Mouse (Mus musculus): ENCODE results near the gene Olfr527. TPM values are rescaled to one million over a fixed set of nuclear protein-coding genes. Genes with fewer than 3 reads are reported as not detected.

Olfr527 gene
- polyA plus RNA-seq (2015; fragmentation: Nextera tagmentation; extraction: Ambion mirVana) = not detected in 2 replicates

DNA sequence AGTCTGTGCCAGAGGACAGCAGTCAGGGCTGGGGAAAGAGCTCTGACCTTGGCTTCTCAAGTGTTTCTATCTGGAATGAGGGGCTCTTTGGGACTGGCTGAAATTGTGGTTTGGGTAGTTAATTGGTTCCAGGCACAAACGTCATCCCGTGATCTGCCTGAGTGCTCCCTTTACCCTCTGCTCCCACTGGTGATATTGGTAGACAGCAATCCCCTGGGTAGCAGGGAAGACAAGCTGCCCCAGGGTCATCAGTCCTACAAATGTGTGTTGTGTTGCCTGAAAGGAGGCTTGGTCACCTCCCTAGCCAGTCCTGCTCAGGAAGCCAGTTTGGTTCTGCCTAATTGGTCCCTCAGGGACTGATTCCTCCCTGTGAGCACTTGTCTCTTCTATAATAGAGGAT lies at the start of gene Olfr527:
TSS of gene Olfr527 (plus strand) at position 301 of the 400 bp plus-strand sequence.
- H3K27ac ChIP-seq (ENCODE audit: low read length) = no peak within 1 kb of the TSS
- no peaks in the 10 kb centered on the region for H3K27me3 ChIP-seq (ENCODE audit: insufficient read depth, low read length)
- H3K9me3 ChIP-seq (ENCODE audit: low read length) = no peaks in the 10 kb centered on the region
- no peak within 1 kb of the TSS for H3K9ac ChIP-seq (replicated peaks; ENCODE audit: low read length)
- no peak within 1 kb of the TSS for H3K4me2 ChIP-seq (replicated peaks; ENCODE audit: low read depth, low read length)
- no peak for ATAC-seq (ENCODE audit: low FRiP score, low TSS enrichment)
- H3K4me1 ChIP-seq (ENCODE audit: insufficient read depth, low read length) = no peaks in the 10 kb centered on the region
- no peak within 1 kb of the TSS for H3K4me3 ChIP-seq (ENCODE audit: low read length)
- H3K36me3 ChIP-seq (ENCODE audit: insufficient read depth, low read length) = no peaks in the 10 kb centered on the region
- 55% methylated on average over 2 of the region's 2 CpGs for WGBS

- WGBS = 91% methylated on average over 9 of the region's 9 CpGs
- Histone ChIP-seq H3K27me3 (ENCODE audit: insufficient read depth, low read length) (no peaks in the 10 kb centered on the region), H3K4me1 (ENCODE audit: insufficient read depth, low read length) (no peaks in the 10 kb centered on the region), H3K36me3 (ENCODE audit: insufficient read depth, low read length) (no peaks in the 10 kb centered on the region), H3K4me3 (ENCODE audit: low read length) (no peak overlapping the region), H3K4me2 (replicated peaks; ENCODE audit: low read depth, low read length) (no peak overlapping the region), H3K9ac (replicated peaks; ENCODE audit: low read length) (no peak overlapping the region), H3K9me3 (ENCODE audit: low read length) (no peaks in the 10 kb centered on the region), H3K27ac (ENCODE audit: low read length) (no peak overlapping the region)
- no peak for ATAC-seq (ENCODE audit: low FRiP score, low TSS enrichment)
These were observed 38.1 kb upstream of the Olfr527 start for GRCm38 (mm10) chr7:140295746-140296145.

- no peak for ATAC-seq (ENCODE audit: low FRiP score, low TSS enrichment)
- H3K36me3 ChIP-seq (ENCODE audit: insufficient read depth, low read length) = no peaks in the 10 kb centered on the region
- no peak overlapping the region for H3K27ac ChIP-seq (ENCODE audit: low read length)
- WGBS = 82% methylated on average over 6 of the region's 6 CpGs
- H3K9me3 ChIP-seq (ENCODE audit: low read length) = no peaks in the 10 kb centered on the region
- no peaks in the 10 kb centered on the region for H3K4me1 ChIP-seq (ENCODE audit: insufficient read depth, low read length)
- no peak overlapping the region for H3K4me2 ChIP-seq (replicated peaks; ENCODE audit: low read depth, low read length)
- H3K27me3 ChIP-seq (ENCODE audit: insufficient read depth, low read length) = no peaks in the 10 kb centered on the region
- H3K9ac ChIP-seq (replicated peaks; ENCODE audit: low read length) = no peak overlapping the region
- H3K4me3 ChIP-seq (ENCODE audit: low read length) = no peak overlapping the region
These were observed 36.9 kb upstream of the Olfr527 start for GRCm38 (mm10) chr7:140296876-140297275.

- no peak for ATAC-seq (ENCODE audit: low FRiP score, low TSS enrichment)
- Histone ChIP-seq H3K4me2 (replicated peaks; ENCODE audit: low read depth, low read length) (no peak overlapping the region), H3K36me3 (ENCODE audit: insufficient read depth, low read length) (no peaks in the 10 kb centered on the region), H3K9me3 (ENCODE audit: low read length) (no peaks in the 10 kb centered on the region), H3K4me1 (ENCODE audit: insufficient read depth, low read length) (no peaks in the 10 kb centered on the region), H3K27ac (ENCODE audit: low read length) (no peak overlapping the region), H3K9ac (replicated peaks; ENCODE audit: low read length) (no peak overlapping the region), H3K4me3 (ENCODE audit: low read length) (no peak overlapping the region), H3K27me3 (ENCODE audit: insufficient read depth, low read length) (no peaks in the 10 kb centered on the region)
- 89% methylated on average over 3 of the region's 3 CpGs for WGBS
These were observed 34.4 kb upstream of the Olfr527 start for GRCm38 (mm10) chr7:140299416-140299815.

- 68% methylated on average over 3 of the region's 3 CpGs for WGBS
- no peak for ATAC-seq (ENCODE audit: low FRiP score, low TSS enrichment)
- Histone ChIP-seq H3K9ac (replicated peaks; ENCODE audit: low read length) (no peak overlapping the region), H3K27ac (ENCODE audit: low read length) (no peak overlapping the region), H3K4me3 (ENCODE audit: low read length) (no peak overlapping the region), H3K36me3 (ENCODE audit: insufficient read depth, low read length) (no peaks in the 10 kb centered on the region), H3K9me3 (ENCODE audit: low read length) (no peaks in the 10 kb centered on the region), H3K4me1 (ENCODE audit: insufficient read depth, low read length) (no peaks in the 10 kb centered on the region), H3K27me3 (ENCODE audit: insufficient read depth, low read length) (no peaks in the 10 kb centered on the region), H3K4me2 (replicated peaks; ENCODE audit: low read depth, low read length) (no peak overlapping the region)
These were observed 13.9 kb upstream of the Olfr527 start for GRCm38 (mm10) chr7:140319861-140320385.

DNA sequence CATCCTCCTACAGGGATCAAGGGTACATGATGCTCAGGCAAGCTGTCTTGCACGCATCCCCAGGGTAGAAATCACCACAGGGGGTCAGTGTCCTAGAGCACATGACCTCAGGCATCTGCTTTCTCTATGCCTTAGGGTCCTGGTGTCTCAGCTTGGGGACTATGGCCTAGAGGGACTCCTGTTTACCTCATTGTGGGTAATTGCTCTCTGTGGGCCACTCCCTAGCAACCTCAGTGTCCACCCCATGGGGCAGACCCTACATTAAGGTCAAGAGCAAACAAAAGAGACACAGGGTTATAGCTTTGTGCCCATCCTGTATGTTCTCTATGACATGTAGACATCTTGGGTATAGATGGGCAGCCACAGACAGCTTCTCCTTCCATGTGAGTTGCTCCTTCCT lies 13.3 kb upstream of the Olfr527 start, which contains the start of gene Olfr525:
TSS of gene Olfr525 (plus strand) at position 301 of the 400 bp plus-strand sequence.
- Histone ChIP-seq H3K4me3 (ENCODE audit: low read length) (no peak within 1 kb of the TSS), H3K27ac (ENCODE audit: low read length) (no peak within 1 kb of the TSS), H3K4me1 (ENCODE audit: insufficient read depth, low read length) (no peaks in the 10 kb centered on the region), H3K36me3 (ENCODE audit: insufficient read depth, low read length) (no peaks in the 10 kb centered on the region), H3K4me2 (replicated peaks; ENCODE audit: low read depth, low read length) (no peak within 1 kb of the TSS), H3K9ac (replicated peaks; ENCODE audit: low read length) (no peak within 1 kb of the TSS), H3K27me3 (ENCODE audit: insufficient read depth, low read length) (no peaks in the 10 kb centered on the region), H3K9me3 (ENCODE audit: low read length) (no peaks in the 10 kb centered on the region)
- 72% methylated on average over 1 of the region's 1 CpGs for WGBS
- no peak for ATAC-seq (ENCODE audit: low FRiP score, low TSS enrichment)

DNA sequence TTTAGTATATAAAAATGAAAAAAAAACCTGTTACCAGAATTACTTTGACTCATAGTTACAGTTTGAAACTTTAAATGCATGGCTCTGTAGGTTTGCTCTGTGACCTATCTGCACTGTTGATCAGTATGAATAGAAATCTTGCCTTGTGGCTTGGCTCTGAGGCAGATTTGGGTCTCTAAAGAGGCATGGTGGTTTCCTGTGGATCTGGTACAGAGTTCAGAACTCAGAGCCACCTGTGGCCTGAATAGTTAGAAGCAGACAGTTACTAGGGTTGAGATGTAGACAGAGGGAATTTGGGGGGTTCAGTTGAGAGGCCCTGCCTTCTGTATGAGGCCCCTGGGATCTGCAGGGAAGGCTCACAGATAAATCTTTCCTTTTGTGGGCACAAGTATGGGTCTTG lies 12.7 kb upstream of the Olfr527 start:
- H3K4me2 ChIP-seq (replicated peaks; ENCODE audit: low read depth, low read length) = no peak overlapping the region

DNA sequence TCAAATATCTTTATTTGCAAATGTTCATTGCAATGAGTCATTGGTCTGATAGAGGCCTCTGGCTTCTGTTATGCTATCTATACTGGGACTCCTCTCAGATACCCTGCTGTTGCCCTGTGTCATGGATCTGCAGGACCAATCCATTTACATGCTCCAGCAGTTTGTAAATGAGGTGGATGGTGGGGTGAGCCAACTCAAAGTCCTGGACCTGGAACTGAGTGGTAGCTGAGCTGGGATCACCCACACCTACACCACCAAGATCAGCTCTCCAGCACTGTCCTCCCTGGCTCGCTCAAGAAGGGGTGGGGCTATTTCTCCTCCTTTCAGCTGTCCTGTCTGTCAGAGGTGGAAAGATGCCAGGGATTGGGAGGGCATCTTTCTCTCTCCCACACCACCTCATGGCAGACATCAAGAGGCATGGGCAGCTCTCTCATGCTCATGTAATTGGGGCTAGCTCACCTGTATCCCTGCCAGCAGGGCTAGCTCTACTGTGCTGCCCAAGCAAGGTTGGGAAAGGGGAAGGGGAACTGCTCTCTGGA lies 4.0 kb upstream of the Olfr527 start:
- Histone ChIP-seq H3K4me3 (ENCODE audit: low read length) (no peak overlapping the region), H3K36me3 (ENCODE audit: insufficient read depth, low read length) (no peaks in the 10 kb centered on the region), H3K4me2 (replicated peaks; ENCODE audit: low read depth, low read length) (no peak overlapping the region), H3K27me3 (ENCODE audit: insufficient read depth, low read length) (no peaks in the 10 kb centered on the region), H3K4me1 (ENCODE audit: insufficient read depth, low read length) (no peaks in the 10 kb centered on the region), H3K27ac (ENCODE audit: low read length) (no peak overlapping the region), H3K9ac (replicated peaks; ENCODE audit: low read length) (no peak overlapping the region), H3K9me3 (ENCODE audit: low read length) (no peaks in the 10 kb centered on the region)
- ATAC-seq (ENCODE audit: low FRiP score, low TSS enrichment) = no peak
- WGBS = 40% methylated on average over 1 of the region's 1 CpGs

More for the DNA sequence above, 12.7 kb upstream of the Olfr527 start:
- no peak for ATAC-seq (ENCODE audit: low FRiP score, low TSS enrichment)
- Histone ChIP-seq H3K4me3 (ENCODE audit: low read length) (no peak overlapping the region), H3K9me3 (ENCODE audit: low read length) (no peaks in the 10 kb centered on the region), H3K27me3 (ENCODE audit: insufficient read depth, low read length) (no peaks in the 10 kb centered on the region), H3K9ac (replicated peaks; ENCODE audit: low read length) (no peak overlapping the region), H3K27ac (ENCODE audit: low read length) (no peak overlapping the region), H3K4me1 (ENCODE audit: insufficient read depth, low read length) (no peaks in the 10 kb centered on the region), H3K36me3 (ENCODE audit: insufficient read depth, low read length) (no peaks in the 10 kb centered on the region)

- Histone ChIP-seq H3K4me1 (ENCODE audit: insufficient read depth, low read length) (no peaks in the 10 kb centered on the region), H3K27me3 (ENCODE audit: insufficient read depth, low read length) (no peaks in the 10 kb centered on the region), H3K4me3 (ENCODE audit: low read length) (no peak within 1 kb of the TSS), H3K9me3 (ENCODE audit: low read length) (no peaks in the 10 kb centered on the region), H3K4me2 (replicated peaks; ENCODE audit: low read depth, low read length) (no peak within 1 kb of the TSS), H3K36me3 (ENCODE audit: insufficient read depth, low read length) (no peaks in the 10 kb centered on the region), H3K9ac (replicated peaks; ENCODE audit: low read length) (no peak within 1 kb of the TSS), H3K27ac (ENCODE audit: low read length) (no peak within 1 kb of the TSS)
- WGBS = 67% methylated on average over 3 of the region's 3 CpGs
- no peak for ATAC-seq (ENCODE audit: low FRiP score, low TSS enrichment)
These were observed 27.8 kb downstream of the Olfr527 start, which contains the start of gene Olfr60 for GRCm38 (mm10) chr7:140361571-140361970. Olfr60 (minus strand) TSS chr7:140361671.

- 79% methylated on average over 4 of the region's 4 CpGs for WGBS
- no peak overlapping the region for H3K9ac ChIP-seq (replicated peaks; ENCODE audit: low read length)
These were observed 40.5 kb downstream of the Olfr527 start for GRCm38 (mm10) chr7:140374300-140374699.

More at GRCm38 (mm10) chr7:140374300-140374699, 40.5 kb downstream of the Olfr527 start:
- H3K27ac ChIP-seq (ENCODE audit: low read length) = no peak overlapping the region
- no peak overlapping the region for H3K4me2 ChIP-seq (replicated peaks; ENCODE audit: low read depth, low read length)
- no peak for ATAC-seq (ENCODE audit: low FRiP score, low TSS enrichment)
- H3K4me3 ChIP-seq (ENCODE audit: low read length) = no peak overlapping the region
- H3K36me3 ChIP-seq (ENCODE audit: insufficient read depth, low read length) = no peaks in the 10 kb centered on the region
- H3K27me3 ChIP-seq (ENCODE audit: insufficient read depth, low read length) = no peaks in the 10 kb centered on the region
- no peaks in the 10 kb centered on the region for H3K9me3 ChIP-seq (ENCODE audit: low read length)
- no peaks in the 10 kb centered on the region for H3K4me1 ChIP-seq (ENCODE audit: insufficient read depth, low read length)

Data from kidney, embryonic 16.5 days (tissue).